Mouse (Mus musculus) 416B (cell line): ENCODE results near the gene Gm8439.
"Not testable (repeated sequence)": the region's sequence is repeated elsewhere in the genome, so short reads cannot be mapped to it uniquely, and the experiment has no call there.

ENCODE experiments used
- DNase-seq: peaks from one replicate; pipeline ENCODE4 v3.0.0; 2011; ENCODE audit warnings: low read depth

Gm8439 gene

DNA sequence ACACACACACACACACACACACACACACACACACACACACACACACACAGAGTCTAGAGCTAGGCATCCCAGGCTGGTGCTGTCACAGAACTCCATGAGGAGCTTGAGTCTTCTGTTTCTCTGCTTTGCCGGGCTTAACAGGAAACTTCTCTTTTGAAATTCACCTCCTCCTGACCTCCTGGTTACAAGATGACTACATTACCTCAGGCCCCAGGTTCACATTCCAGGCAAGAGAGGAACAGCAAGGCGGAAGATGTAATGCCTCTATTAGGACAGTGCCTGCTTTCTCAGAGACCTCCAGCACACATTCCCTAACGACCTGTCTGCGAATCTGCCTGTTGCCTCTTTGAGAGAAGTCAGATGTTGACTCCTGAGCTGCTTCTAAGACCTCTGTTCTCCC is at the start of gene Gm8439:
TSS of gene Gm8439 (plus strand) at position 301 of the 400 bp plus-strand sequence.
- no peak for DNase-seq

DNA sequence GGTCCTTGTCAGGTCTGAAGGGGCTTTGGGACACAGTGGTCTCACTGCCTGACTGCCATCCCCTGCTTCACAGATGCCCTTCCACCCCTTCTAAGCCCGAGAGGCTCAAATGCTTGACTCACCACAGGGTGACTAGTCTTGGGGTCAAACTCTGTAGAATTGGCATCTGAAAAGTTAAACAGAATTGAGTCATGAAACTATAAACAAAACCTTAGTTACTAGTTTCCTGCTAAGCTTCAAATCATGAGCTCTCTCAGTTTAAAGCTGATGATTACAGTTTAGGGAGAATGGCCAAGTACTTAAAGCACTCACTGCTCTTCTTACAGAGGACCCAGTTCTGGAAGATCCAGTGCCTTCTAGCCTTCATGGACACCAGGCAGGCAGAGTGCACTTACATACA is 43.6 kb upstream of the Gm8439 start:
- DNase-seq = no peak

- no peak for DNase-seq
These were observed 32.0 kb upstream of the Gm8439 start for GRCm38 (mm10) chr4:120556592-120556991.

- peak; percentile 59 for DNase-seq
These were observed 22.8 kb upstream of the Gm8439 start for GRCm38 (mm10) chr4:120565726-120566125.

- no peak for DNase-seq
These were observed 20.5 kb upstream of the Gm8439 start for GRCm38 (mm10) chr4:120568005-120568404.

DNA sequence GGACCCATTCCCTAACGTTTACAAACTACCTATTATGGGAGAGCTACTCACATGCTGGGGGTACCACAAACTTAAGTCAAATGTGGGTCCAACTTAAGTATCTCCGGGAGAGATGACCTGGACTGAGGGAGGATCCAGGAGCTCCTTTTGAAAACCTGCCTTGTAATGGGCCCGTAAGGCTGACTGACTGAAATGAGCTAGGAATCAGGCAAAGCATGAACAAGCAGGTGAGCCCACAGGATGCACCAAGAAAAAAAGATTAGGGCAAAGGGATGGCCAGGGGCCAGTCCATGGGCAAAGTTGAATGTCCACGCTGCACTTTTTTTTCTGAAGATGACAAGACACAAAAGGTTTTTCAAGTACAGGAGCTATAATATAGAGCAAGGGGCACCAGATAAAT is 19.5 kb upstream of the Gm8439 start:
- peak; percentile 33 for DNase-seq

GRCm38 (mm10) chr4:120569486-120570437 is 18.8 kb upstream of the Gm8439 start, which contains the start of gene Ctps:
Gene Ctps (minus strand): TSS chr4:120570276.
- peak; percentile 90 for DNase-seq

- no peak for DNase-seq
These were observed 18.0 kb upstream of the Gm8439 start for GRCm38 (mm10) chr4:120570438-120571069.

GRCm38 (mm10) chr4:120571070-120571464 is 17.5 kb upstream of the Gm8439 start:
- DNase-seq = no peak

GRCm38 (mm10) chr4:120571691-120572090 is 16.9 kb upstream of the Gm8439 start:
- DNase-seq = no peak

DNA sequence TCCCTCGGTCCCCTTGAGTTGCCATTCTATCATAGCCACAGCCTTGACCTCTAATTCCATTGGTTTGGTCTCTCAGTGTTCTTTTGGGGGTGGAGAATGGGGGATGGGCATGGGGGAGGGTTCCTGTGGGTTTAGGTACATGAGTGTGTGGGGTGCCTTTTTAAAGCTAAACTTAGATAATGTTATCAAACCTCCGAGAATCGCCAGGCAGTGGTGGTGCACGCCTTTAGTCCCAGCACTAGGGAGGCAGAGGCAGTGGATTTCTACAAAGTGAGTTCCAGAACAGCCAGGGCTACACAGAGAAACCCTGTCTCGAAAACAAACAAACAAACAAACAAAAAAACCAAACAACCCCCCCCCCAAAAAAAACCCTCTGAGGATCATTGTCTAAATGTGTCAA is 7.7 kb upstream of the Gm8439 start:
- DNase-seq = no peak

DNA sequence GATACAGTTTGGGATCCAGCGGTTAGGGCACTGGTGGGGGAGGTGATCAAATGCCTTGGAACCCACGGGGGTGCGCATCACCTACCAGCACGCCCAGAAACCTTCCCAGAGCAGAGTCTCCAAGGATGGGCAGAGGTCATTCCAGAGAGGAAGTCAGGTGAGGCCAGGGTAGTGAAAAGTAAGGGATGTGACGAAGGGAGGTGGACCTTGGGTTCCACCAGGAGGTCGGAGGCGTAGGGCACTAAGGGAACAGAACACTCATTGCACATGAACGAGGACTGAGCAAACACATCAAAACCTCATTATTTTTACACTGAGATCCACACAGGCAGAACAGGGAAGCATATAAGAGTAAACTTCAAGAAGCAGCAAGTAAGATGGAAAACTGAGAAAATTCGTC is 6.8 kb upstream of the Gm8439 start:
- no peak for DNase-seq

DNA sequence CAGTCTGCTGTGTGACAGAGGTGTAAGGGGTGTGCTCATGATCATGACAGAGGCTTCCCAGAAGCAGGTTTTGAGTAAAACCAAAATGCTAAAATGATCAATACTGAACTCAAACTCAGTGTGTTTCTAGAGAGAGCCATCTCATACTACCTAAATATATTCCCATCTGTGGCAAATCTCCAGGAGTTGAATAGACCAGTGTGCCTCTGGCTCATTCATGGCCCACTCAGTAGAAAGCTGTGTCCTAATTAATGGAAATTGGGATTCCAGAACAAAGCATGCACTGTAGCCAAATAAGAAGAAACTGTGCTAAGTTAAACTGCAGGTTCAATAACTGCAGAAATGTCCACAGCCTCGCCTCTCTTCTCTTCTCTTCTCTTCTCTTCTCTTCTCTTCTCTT is 1.6 kb upstream of the Gm8439 start:
- no peak for DNase-seq

GRCm38 (mm10) chr4:120589070-120589469 is 525 bp downstream of the Gm8439 start:
- no peak for DNase-seq

DNA sequence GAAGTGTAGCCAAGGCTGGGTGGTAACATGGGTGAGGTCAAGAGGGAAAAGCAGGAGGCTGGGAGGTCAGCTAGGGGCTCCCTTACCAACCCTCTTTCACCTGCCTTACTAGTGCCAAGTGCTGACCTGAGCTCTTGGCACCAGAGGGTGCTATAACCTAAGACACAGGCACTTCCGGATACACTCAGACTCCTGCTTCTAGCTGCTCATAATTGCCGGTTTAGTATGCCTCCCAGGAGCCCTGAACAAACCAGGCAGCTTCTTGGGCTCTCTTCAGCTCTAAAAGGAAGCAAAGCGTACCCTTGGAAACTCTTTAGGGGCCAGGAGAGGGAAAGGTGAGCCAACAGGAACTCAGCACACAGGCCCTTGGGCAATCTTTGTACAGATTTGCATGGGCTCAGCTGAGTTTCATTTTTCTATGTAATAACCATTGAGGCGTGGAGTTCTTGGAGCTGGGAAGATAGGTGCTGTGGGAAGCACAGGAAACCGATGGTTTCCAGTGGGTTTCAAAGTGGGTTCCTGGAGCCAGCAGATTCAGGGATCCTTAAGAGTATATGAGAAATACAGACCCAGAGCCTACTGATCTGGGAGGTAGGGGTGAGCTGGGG is 1.4 kb downstream of the Gm8439 start:
- DNase-seq = peak; percentile 80

DNA sequence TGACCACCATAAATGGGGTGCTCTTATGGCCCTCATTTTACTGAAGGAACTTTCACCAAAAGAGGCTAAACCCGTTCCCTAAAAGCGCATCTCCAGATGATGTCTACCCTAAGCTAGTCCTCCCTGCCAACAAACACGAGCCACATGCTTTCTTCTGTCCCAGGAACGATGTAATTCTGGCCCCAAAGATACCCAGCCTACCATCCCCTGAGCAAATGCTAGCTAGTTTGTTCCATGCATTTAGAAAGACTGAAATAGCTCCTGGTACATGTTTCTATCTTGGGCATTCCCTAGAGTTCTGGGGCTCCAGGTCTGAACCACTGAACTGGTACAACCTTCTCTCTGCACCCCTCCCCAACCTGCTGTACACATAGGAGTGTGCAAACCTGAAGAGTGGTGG is 2.4 kb downstream of the Gm8439 start:
- DNase-seq = no peak

DNA sequence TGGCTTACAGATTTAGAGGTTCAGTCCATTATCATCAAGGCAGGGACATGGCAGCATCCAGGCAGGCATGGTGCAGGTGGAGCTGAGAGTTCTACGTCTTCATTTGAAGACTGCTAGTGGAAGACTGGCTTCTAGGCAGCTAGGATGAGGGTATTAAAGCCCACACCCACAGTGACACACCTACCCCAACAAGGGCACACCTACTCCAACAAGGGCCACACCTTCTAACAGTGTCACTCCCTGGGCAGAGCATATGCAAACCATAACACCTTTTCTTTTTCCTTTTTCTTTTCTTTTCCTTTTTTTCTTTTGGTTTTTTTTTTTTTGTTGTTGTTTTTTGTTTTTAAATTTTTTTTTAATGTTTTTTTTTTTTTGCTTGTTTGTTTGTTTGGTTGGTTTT is 7.7 kb downstream of the Gm8439 start:
- DNase-seq = not testable (repeated sequence)

DNA sequence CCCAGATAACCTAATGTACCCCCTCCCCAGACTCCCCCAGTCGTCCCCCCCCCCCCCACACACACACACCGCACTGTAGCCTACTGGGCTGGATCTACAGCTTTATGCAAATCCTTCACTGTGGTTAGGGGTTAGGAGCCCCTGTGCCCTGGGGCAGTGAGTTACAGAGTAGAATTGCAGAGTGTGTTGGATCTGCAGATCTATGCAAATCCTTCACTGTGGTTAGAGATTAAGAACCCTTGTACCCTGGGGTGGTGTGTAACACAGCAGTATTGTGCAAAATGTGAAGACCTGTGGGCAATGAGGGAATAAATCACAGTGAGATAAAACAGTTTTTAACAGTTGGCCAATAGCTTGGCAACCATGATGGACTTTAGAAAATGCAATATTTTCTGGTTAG is 10.4 kb downstream of the Gm8439 start:
- no peak for DNase-seq

DNA sequence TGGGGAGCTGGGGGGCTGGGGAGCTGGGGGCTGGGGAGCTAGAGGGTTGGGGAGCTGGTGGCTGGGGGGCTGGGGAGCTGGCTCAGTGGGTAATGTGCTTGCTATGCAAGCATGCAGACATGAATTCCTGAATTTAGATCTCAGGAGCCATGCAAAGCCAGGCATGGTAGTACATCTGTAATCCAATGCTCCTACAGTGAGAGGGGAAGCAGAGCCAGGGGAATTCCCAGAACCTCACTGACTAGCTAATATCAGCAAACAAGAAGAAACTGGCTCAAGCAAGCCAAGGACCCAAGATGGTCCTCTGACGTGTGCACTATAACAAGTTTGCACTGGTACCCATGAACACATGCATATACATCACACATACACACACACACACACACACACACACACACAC is 13.2 kb downstream of the Gm8439 start:
- no peak for DNase-seq

DNA sequence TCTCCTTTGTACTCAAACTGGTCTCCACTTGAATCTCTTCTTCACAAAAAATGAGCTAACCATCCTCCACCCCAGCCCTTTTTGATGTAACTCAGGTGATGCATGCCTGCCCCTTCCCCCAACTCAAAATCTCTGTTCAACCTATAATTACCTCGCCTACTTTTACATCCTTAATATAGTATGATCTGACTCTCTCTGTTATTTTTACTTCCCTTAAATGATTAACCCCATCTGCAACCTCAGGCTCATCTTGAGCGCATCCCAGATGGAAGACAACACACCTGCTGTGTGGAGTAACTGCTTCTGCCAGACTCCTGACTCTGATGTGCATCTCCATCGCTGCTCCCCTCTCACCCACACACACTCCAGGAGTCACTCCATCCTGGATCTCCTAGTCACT is 14.1 kb downstream of the Gm8439 start:
- DNase-seq = no peak

- no peak for DNase-seq
These were observed 18.4 kb downstream of the Gm8439 start for GRCm38 (mm10) chr4:120606941-120607340.

GRCm38 (mm10) chr4:120611005-120611404 is 22.5 kb downstream of the Gm8439 start:
- DNase-seq = no peak
